Mouse (Mus musculus) naive thymus-derived CD4-positive, alpha-beta T cell, adult 5 months (primary cell): ENCODE data around the gene Ptrh1. TPM values are rescaled to one million over a fixed set of nuclear protein-coding genes. Genes with fewer than 3 reads are reported as not detected.

ENCODE experiments used
- polyA plus RNA-seq: library from polyadenylated mRNA; unstranded; fragments of 100-300 nt; shearing (Covaris generic); gene quantifications from one replicate; pipeline ENCODE4 v1.2.1, GENCODE M21; 2017

Gene Ptrh1
- 3.1 TPM for polyA plus RNA-seq

GRCm38 (mm10) chr2:32775359-32776074 lies at the start of gene Ptrh1, which contains the start of gene Ttc16:
Gene Ptrh1, plus strand, starts transcription at chr2:32775786.
Gene Ttc16, minus strand, starts transcription at chr2:32775633.

GRCm38 (mm10) chr2:32740916-32741272 lies 34.7 kb upstream of the Ptrh1 start, which contains the start of gene 6330409D20Rik:
Gene 6330409D20Rik, minus strand, starts transcription at chr2:32741016.

GRCm38 (mm10) chr2:32757056-32757845 lies 18.3 kb upstream of the Ptrh1 start, which contains the start of gene Tor2a:
Gene Tor2a, plus strand, starts transcription at chr2:32757234.

GRCm38 (mm10) chr2:32784048-32784681 lies 8.6 kb downstream of the Ptrh1 start, which contains the start of gene Cfap157:
Gene Cfap157, minus strand, starts transcription at chr2:32784428.

Other genes starting within 250 kb of the Ptrh1 start
- gene Fam102a, start 240.5 kb upstream of the Ptrh1 start, polyA plus RNA-seq, result 153 TPM
- 76.8 TPM for gene Dpm2, start 204.9 kb upstream of the Ptrh1 start, polyA plus RNA-seq
- gene Pip5kl1, start 201.0 kb upstream of the Ptrh1 start, polyA plus RNA-seq, result not detected
- gene 9430097D07Rik, start 200.1 kb upstream of the Ptrh1 start, polyA plus RNA-seq, result not detected
- 15.0 TPM for gene St6galnac4, start 188.7 kb upstream of the Ptrh1 start, polyA plus RNA-seq
- gene St6galnac6, start 176.1 kb upstream of the Ptrh1 start, polyA plus RNA-seq, result 1.1 TPM
- not detected for gene Ak1, start 154.0 kb upstream of the Ptrh1 start, polyA plus RNA-seq
- gene Eng, start 129.2 kb upstream of the Ptrh1 start, polyA plus RNA-seq, result 0.26 TPM
- gene Fpgs, start 71.6 kb upstream of the Ptrh1 start, polyA plus RNA-seq, result 26.8 TPM
- gene Cdk9, start 62.7 kb upstream of the Ptrh1 start, polyA plus RNA-seq, result 190 TPM
- gene Sh2d3c, start 54.7 kb upstream of the Ptrh1 start, polyA plus RNA-seq, result 58.0 TPM
- not detected for gene 6330409D20Rik, start 34.8 kb upstream of the Ptrh1 start, polyA plus RNA-seq
- 41.5 TPM for gene Tor2a, start 18.6 kb upstream of the Ptrh1 start, polyA plus RNA-seq
- gene Ttc16, start 153 bp upstream of the Ptrh1 start, polyA plus RNA-seq, result not detected
- gene Cfap157, start 8.6 kb downstream of the Ptrh1 start, polyA plus RNA-seq, result not detected
- gene Stxbp1, start 71.5 kb downstream of the Ptrh1 start, polyA plus RNA-seq, result 2.5 TPM
- 0.19 TPM for gene Fam129b, start 100.3 kb downstream of the Ptrh1 start, polyA plus RNA-seq
- gene Rpl12, start 185.8 kb downstream of the Ptrh1 start, polyA plus RNA-seq, result 59.9 TPM
- 5.2 TPM for gene Lrsam1, start 185.8 kb downstream of the Ptrh1 start, polyA plus RNA-seq
- gene Slc2a8, start 206.3 kb downstream of the Ptrh1 start, polyA plus RNA-seq, result 9.6 TPM